Mouse (Mus musculus) liver, embryonic 14.5 days (tissue): ENCODE data around the gene Acvr1. TPM values are rescaled to one million over a fixed set of nuclear protein-coding genes. Genes with fewer than 3 reads are reported as not detected.

Experiments used
- ATAC-seq: fragments of 200-750 bp; cut with Nextera tagmentation; 2 replicates; pipeline ENCODE4 v1.8.0; 2017; ENCODE audit warnings: moderate number of reproducible peaks, mild to moderate bottlenecking, moderate library complexity; ENCODE audit not compliant: insufficient read depth
- DNase-seq, 3 experiments: peaks; one replicate each; pipeline ENCODE4 v3.0.0-alpha.2; 2012 to 2013; ENCODE audit warnings: low read depth in 3 of 3, low spot score in 3 of 3
- H3K27ac ChIP-seq: fragments of 300-500 bp; sonication (generic); 2 replicates; pipeline ENCODE4 v1.5.1; 2014; ENCODE audit warnings: moderate library complexity, mild to moderate bottlenecking, control low read depth, inconsistent platforms
- H3K27me3 ChIP-seq: fragments of 300-500 bp; sonication (generic); 2 replicates; pipeline ENCODE4 v1.6.1; 2014; ENCODE audit warnings: mild to moderate bottlenecking, low read length, moderate library complexity; ENCODE audit not compliant: control insufficient read depth, insufficient read depth
- H3K36me3 ChIP-seq: fragments of 300-500 bp; sonication (generic); replicated peaks from 2 replicates; pipeline ENCODE4 v1.6.1; 2014; ENCODE audit warnings: low read depth; ENCODE audit not compliant: control insufficient read depth, insufficient read depth
- H3K4me1 ChIP-seq, 2 experiments: fragments of 200-500 bp in 1 of 2; fragments of 300-500 bp in 1 of 2; sonication (generic) in 1 of 2; replicated peaks; 2 replicates each; pipeline ENCODE4 v1.6.1; 2012 to 2014; ENCODE audit warnings: antibody characterized with exemption in 1 of 2, inconsistent platforms in 1 of 2, low read length in 1 of 2; ENCODE audit not compliant: control insufficient read depth in 2 of 2, insufficient read depth in 2 of 2
- H3K4me2 ChIP-seq: fragments of 300-500 bp; sonication (generic); 2 replicates; pipeline ENCODE4 v1.6.1; 2014; ENCODE audit warnings: low read depth, mild to moderate bottlenecking, control low read depth, moderate library complexity
- H3K4me3 ChIP-seq, 2 experiments: fragments of 200-500 bp in 1 of 2; fragments of 300-500 bp in 1 of 2; sonication (generic) in 1 of 2; 2 replicates each; pipeline ENCODE4 v1.5.1; 2012 to 2014; ENCODE audit warnings: low read depth in 2 of 2, low read length in 2 of 2, mild to moderate bottlenecking in 2 of 2, control low read depth in 1 of 2, inconsistent platforms in 1 of 2, moderate library complexity in 1 of 2; ENCODE audit not compliant: insufficient read depth in 1 of 2
- H3K9ac ChIP-seq: fragments of 300-500 bp; sonication (generic); replicated peaks from 2 replicates; pipeline ENCODE4 v1.6.1; 2014; ENCODE audit warnings: mild to moderate bottlenecking, control low read depth, moderate library complexity
- H3K9me3 ChIP-seq: fragments of 300-500 bp; sonication (generic); 2 replicates; pipeline ENCODE4 v1.6.1; 2016; ENCODE audit warnings: low read length, mixed read lengths; ENCODE audit not compliant: control insufficient read depth
- CTCF ChIP-seq: IDR thresholded peaks from 2 replicates; pipeline ENCODE4 v1.5.1; 2016; ENCODE audit warnings: antibody characterized with exemption, low read depth, control low read depth
- EP300 ChIP-seq: IDR thresholded peaks from 2 replicates; pipeline ENCODE4 v1.6.1; 2016; ENCODE audit warnings: antibody characterized with exemption, low read depth
- WGBS: fragments of 180-500 bp; shearing (Covaris S2); extraction: QIAGEN DNeasy Blood & Tissue Kit; methylation state at CpG from one replicate; pipeline ENCODE4 v1.1.7; 2014; ENCODE audit not compliant: insufficient replicate concordance; 5-methylcytosine and 5-hydroxymethylcytosine counted together
- polyA plus RNA-seq, 2 experiments: library from polyadenylated mRNA; depleted of rRNA in 1 of 2; stranded (reverse) in 1 of 2; unstranded in 1 of 2; fragments of >200 nt; fragmentation: Nextera tagmentation in 1 of 2; extraction: Ambion mirVana in 1 of 2; gene quantifications; 2 replicates each; pipeline versions ENCODE4 v1.2.1 to v1.2.3; 2012 to 2014

Acvr1 gene
- polyA plus RNA-seq, 2 experiments: 2.0 to 3.3 TPM

DNA sequence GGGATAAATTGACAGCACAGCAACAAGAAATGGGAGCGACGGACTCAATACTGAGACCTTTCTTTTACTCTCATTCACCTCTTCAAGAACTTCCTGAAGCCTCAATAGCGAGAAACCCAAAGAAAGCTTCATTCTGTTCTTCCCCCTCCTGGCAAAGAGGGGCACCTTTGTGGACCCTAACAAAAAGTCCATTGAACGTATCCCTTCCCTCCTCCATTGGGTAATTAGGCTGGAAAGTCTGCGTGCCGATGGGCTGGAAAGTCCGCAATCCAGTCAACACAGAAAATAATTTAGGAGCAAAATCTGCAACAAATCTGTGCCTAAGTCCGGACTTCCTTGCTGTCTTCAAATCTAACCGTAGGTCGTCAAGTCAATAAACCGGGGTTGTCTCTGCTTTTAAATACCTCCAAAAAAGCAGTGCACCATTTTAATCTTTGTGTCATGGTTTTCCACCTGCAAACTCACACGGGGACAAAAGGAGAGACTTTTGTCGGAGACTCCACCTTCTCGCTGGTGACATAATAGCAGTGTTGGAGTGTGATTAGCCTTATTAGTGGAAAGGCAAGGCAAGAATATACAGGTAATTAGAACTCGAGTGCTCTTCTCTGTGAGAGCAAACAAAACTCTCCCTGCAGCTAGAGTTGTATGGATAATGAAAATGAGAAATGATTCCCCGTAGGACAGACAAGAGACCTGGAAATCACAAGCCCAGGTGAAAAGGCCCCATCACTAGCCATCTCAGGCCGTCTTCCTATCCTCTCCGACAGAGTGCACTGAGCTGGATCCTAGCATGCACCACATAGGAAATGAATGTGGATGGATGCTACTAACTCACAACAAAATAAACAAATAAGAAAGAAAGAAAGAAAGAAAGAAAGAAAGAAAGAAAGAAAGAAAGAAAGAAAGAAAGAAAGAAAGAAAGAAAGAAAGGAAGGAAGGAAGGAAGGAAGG is 73.0 kb downstream of the Acvr1 start:
- DNase-seq: no peak
- 72% methylated on average over 18 of the region's 18 CpGs for WGBS

DNA sequence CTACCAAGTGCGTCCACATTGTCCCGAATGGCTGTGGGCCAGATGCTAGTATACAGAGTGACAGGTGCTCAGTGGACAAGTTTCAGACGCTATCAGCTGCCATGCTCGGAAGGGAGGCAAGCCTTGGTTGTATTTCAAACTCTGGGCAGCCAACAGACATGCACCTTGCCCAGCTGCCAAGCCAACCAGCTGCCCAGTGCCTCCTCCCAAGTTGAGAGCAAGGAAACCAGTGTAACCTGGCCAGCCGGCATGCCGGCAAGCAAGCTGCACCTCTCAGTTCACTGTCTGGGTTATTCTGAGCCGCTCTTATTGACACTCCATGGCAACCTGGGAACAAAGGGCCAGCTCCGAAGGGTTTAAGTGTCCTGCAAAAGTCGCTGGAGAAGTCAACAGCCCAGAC is 77.7 kb downstream of the Acvr1 start:
- no peak overlapping the region for H3K27ac ChIP-seq
- WGBS: 63% methylated on average over 9 of the region's 9 CpGs
- ATAC-seq (no peak), DNase-seq (no peak)
- no peak overlapping the region for H3K4me3 ChIP-seq
- H3K4me1 ChIP-seq: peaks cover 0 to 8% of the 10 kb centered on the region in 2 experiments; a peak in 2 of 4 replicates
- H3K36me3 ChIP-seq: no peaks in the 10 kb centered on the region
- no peaks in the 10 kb centered on the region for H3K27me3 ChIP-seq
- no peaks in the 10 kb centered on the region for H3K9me3 ChIP-seq
- H3K4me2 ChIP-seq: no peak overlapping the region
- TF ChIP-seq CTCF: no peak
- TF ChIP-seq EP300: no peak
- H3K9ac ChIP-seq: no peak overlapping the region

More for the DNA sequence above, 73.0 kb downstream of the Acvr1 start:
- no peak overlapping the region for H3K27ac ChIP-seq
- H3K4me1 ChIP-seq: 0 out of 4 replicates have a peak, but pooled peaks cover 0 to 2% of the 10 kb centered on the region in 2 experiments
- H3K9me3 ChIP-seq: no peaks in the 10 kb centered on the region
- H3K9ac ChIP-seq: no peak overlapping the region
- ATAC-seq: no peak
- no peaks in the 10 kb centered on the region for H3K27me3 ChIP-seq
- H3K36me3 ChIP-seq: no peaks in the 10 kb centered on the region
- H3K4me2 ChIP-seq: no peak overlapping the region
- TF ChIP-seq EP300: no peak
- TF ChIP-seq CTCF: no peak
- H3K4me3 ChIP-seq: no peak overlapping the region

DNA sequence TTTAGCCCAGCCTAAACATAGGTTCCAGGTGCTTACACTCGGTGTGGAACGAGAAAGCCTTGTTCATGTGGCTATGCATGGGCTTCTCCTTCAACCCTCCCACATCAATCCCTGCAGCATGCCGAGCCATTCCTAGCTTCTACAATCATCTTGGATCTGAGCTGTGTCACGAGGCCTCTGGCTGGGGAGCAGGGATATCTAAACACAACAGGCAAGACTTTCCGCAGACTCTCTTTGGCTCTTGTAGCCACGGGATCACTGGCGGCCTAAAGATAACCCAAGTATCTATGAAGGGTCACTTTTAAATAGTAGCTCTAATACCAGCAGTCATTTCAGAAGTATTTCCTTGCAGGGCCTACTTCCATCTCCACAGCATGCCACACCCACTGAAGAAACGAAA is 78.6 kb downstream of the Acvr1 start:
- H3K4me3 ChIP-seq: no peak overlapping the region
- no peaks in the 10 kb centered on the region for H3K36me3 ChIP-seq
- TF ChIP-seq EP300 (no peak), CTCF (no peak)
- H3K9me3 ChIP-seq: no peaks in the 10 kb centered on the region
- H3K4me1 ChIP-seq: peaks cover 0 to 8% of the 10 kb centered on the region in 2 experiments; a peak in 2 of 4 replicates
- 58% methylated on average over 8 of the region's 8 CpGs for WGBS
- DNase-seq (no peak), ATAC-seq (no peak)
- no peak overlapping the region for H3K9ac ChIP-seq
- H3K27ac ChIP-seq: no peak overlapping the region
- no peaks in the 10 kb centered on the region for H3K27me3 ChIP-seq
- H3K4me2 ChIP-seq: no peak overlapping the region

DNA sequence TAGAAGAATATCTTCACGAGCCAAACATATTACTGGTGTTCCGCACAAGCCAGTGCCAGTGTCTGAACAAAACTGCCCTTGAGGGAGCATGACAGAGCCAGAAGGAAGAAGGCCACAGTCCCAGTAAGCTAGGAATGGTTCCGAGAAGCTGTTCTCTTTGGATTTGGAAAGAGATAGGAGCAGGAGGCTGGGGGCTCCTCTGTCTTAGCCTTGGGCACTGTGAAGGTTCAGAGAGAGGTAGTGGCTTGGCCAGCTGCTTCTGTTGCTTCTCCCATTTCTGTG is 79.7 kb downstream of the Acvr1 start:
- H3K9ac ChIP-seq: no peak overlapping the region
- no peaks in the 10 kb centered on the region for H3K9me3 ChIP-seq
- TF ChIP-seq EP300 (no peak), CTCF (no peak)
- no peaks in the 10 kb centered on the region for H3K36me3 ChIP-seq
- H3K4me1 ChIP-seq: peaks cover 0 to 8% of the 10 kb centered on the region in 2 experiments; a peak in 2 of 4 replicates
- no peak overlapping the region for H3K4me2 ChIP-seq
- no peak overlapping the region for H3K27ac ChIP-seq
- H3K4me3 ChIP-seq: no peak overlapping the region
- no peaks in the 10 kb centered on the region for H3K27me3 ChIP-seq
- no peak for DNase-seq
- 67% methylated on average over 3 of the region's 3 CpGs for WGBS
- ATAC-seq: no peak

DNA sequence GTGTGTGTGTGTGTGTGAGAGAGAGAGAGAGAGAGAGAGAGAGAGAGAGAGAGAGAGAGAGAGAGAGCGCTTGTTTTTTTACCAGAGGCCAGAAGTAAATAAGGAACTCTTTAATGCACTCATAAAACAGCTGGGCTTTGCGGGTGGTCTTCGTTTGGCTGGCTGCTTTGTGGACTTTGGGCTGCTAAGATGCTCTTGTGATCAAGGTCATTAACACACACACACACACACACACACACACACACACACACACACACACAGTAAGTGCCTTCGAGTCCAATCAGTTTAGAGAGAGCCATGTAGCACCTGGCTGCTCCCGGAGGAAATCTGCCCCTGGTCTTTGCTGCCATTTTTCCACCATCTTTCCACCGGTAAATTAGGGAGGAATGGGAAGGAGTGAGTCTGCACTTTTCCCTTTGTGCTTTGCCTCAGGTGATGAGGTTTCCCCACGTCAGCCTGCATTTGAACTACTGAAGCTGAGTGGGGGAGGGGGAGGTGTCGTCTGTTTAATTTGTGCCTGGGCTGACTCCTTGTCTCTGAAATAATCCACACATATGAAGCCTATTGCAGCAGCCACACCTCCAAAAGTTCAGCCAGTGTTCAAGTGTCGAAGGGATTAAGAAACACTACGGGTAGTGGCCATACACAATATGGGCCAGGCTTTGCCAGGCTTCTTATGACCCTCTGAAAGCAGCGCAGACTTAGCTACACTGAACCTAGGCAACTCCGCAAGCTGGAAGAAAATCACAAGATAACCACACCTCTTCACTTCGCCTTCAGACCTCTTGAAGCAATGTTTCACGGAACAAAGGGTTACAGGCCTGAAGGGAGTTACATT is 80.3 kb downstream of the Acvr1 start:
- no peak overlapping the region for H3K4me2 ChIP-seq
- H3K4me1 ChIP-seq: peaks cover 0 to 8% of the 10 kb centered on the region in 2 experiments; a peak in 2 of 4 replicates
- DNase-seq (no peak), ATAC-seq (no peak)
- TF ChIP-seq EP300: no peak
- TF ChIP-seq CTCF: no peak
- no peak overlapping the region for H3K27ac ChIP-seq
- H3K9ac ChIP-seq: no peak overlapping the region
- 65% methylated on average over 14 of the region's 14 CpGs for WGBS
- no peaks in the 10 kb centered on the region for H3K36me3 ChIP-seq
- no peaks in the 10 kb centered on the region for H3K27me3 ChIP-seq
- no peaks in the 10 kb centered on the region for H3K9me3 ChIP-seq
- H3K4me3 ChIP-seq: no peak overlapping the region
